Mouse (Mus musculus): ENCODE measurements around the gene Slc12a6. TPM values are rescaled to one million over a fixed set of nuclear protein-coding genes. Genes with fewer than 3 reads are reported as not detected.
A peak's percentile ranks its signal among the peaks of the same experiment; 100 is the strongest.

Gene Slc12a6
- polyA plus RNA-seq (2012; rRNA removed) = 97.6 and 97.8 TPM in 2 replicates

- under 1% methylated on average over 85 of the region's 85 CpGs for WGBS
- peak within 1 kb of the TSS; percentile 97 for H3K4me3 ChIP-seq (ENCODE audit: control insufficient read depth, insufficient read depth, low read length)
- TF ChIP-seq POLR2A (IDR thresholded peaks at IDR 0.05; ENCODE audit: control insufficient read depth, extremely low read depth, insufficient read depth, low read length, poor library complexity) (peak; percentile 54; the same call in 1 of the 2 replicates), CTCF (IDR thresholded peaks at IDR 0.05; ENCODE audit: borderline replicate concordance, control insufficient read depth, extremely low read depth, insufficient read depth, low read length, poor library complexity) (no peak)
- peak within 1 kb of the TSS; percentile 95 for H3K27ac ChIP-seq (ENCODE audit: control insufficient read depth, insufficient read depth, low read length)
- peak; percentile 91 for DNase-seq
- no peaks in the 10 kb centered on the region for H3K36me3 ChIP-seq (ENCODE audit: control insufficient read depth, insufficient read depth, low read length)
- H3K4me1 ChIP-seq (replicated peaks; ENCODE audit: control insufficient read depth, insufficient read depth, low read length) = peaks cover 12% of the 10 kb centered on the region
- H3K27me3 ChIP-seq (ENCODE audit: control insufficient read depth, insufficient read depth, low read length) = no peaks in the 10 kb centered on the region
Measured at GRCm38 (mm10) chr2:112265448-112266241, at the start of gene Slc12a6. TSS of gene Slc12a6 (plus strand) at chr2:112265825.

- TF ChIP-seq CTCF (IDR thresholded peaks at IDR 0.05; ENCODE audit: borderline replicate concordance, control insufficient read depth, extremely low read depth, insufficient read depth, low read length, poor library complexity) = no peak
- no peak for TF ChIP-seq POLR2A (IDR thresholded peaks at IDR 0.05; ENCODE audit: control insufficient read depth, extremely low read depth, insufficient read depth, low read length, poor library complexity)
- no peak for DNase-seq
- H3K36me3 ChIP-seq (ENCODE audit: control insufficient read depth, insufficient read depth, low read length) = no peaks in the 10 kb centered on the region
- no peaks in the 10 kb centered on the region for H3K4me1 ChIP-seq (replicated peaks; ENCODE audit: control insufficient read depth, insufficient read depth, low read length)
- H3K4me3 ChIP-seq (ENCODE audit: control insufficient read depth, insufficient read depth, low read length) = no peak overlapping the region
- no peak overlapping the region for H3K27ac ChIP-seq (ENCODE audit: control insufficient read depth, insufficient read depth, low read length)
- 11% methylated on average over 1 of the region's 1 CpGs for WGBS
- no peaks in the 10 kb centered on the region for H3K27me3 ChIP-seq (ENCODE audit: control insufficient read depth, insufficient read depth, low read length)
Measured at GRCm38 (mm10) chr2:112215977-112216376, 49.6 kb upstream of the Slc12a6 start.

DNA sequence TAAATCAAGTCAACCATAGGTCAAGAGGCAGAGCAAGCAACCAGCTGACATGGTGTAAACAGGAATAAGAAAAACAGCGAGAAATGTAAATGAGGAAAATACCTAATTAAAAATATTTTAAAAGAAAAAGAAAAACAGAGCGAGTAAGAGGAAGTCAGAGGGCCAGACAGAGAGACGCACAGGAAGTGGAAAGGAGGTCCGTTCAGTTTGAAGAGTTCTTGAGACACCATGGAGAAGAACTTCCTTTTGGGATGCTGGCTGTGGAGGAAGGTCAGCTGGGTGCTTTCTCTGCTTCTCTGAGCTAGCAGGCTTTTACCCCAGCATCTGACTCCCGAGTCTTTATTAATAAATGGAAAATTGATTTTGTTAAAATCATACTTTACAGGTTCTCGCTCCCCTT is 48.0 kb upstream of the Slc12a6 start:
- no peak overlapping the region for H3K27ac ChIP-seq (ENCODE audit: control insufficient read depth, insufficient read depth, low read length)
- 47% methylated on average over 6 of the region's 6 CpGs for WGBS
- H3K4me3 ChIP-seq (ENCODE audit: control insufficient read depth, insufficient read depth, low read length) = no peak overlapping the region
- no peak for TF ChIP-seq CTCF (IDR thresholded peaks at IDR 0.05; ENCODE audit: borderline replicate concordance, control insufficient read depth, extremely low read depth, insufficient read depth, low read length, poor library complexity)
- TF ChIP-seq POLR2A (IDR thresholded peaks at IDR 0.05; ENCODE audit: control insufficient read depth, extremely low read depth, insufficient read depth, low read length, poor library complexity) = no peak
- H3K27me3 ChIP-seq (ENCODE audit: control insufficient read depth, insufficient read depth, low read length) = no peaks in the 10 kb centered on the region
- no peaks in the 10 kb centered on the region for H3K4me1 ChIP-seq (replicated peaks; ENCODE audit: control insufficient read depth, insufficient read depth, low read length)
- H3K36me3 ChIP-seq (ENCODE audit: control insufficient read depth, insufficient read depth, low read length) = no peaks in the 10 kb centered on the region
- DNase-seq = no peak

GRCm38 (mm10) chr2:112220880-112221279 is 44.7 kb upstream of the Slc12a6 start:
- no peaks in the 10 kb centered on the region for H3K36me3 ChIP-seq (ENCODE audit: control insufficient read depth, insufficient read depth, low read length)
- no peak overlapping the region for H3K27ac ChIP-seq (ENCODE audit: control insufficient read depth, insufficient read depth, low read length)
- H3K27me3 ChIP-seq (ENCODE audit: control insufficient read depth, insufficient read depth, low read length) = no peaks in the 10 kb centered on the region
- 30% methylated on average over 5 of the region's 5 CpGs for WGBS
- H3K4me3 ChIP-seq (ENCODE audit: control insufficient read depth, insufficient read depth, low read length) = no peak overlapping the region
- DNase-seq = no peak
- H3K4me1 ChIP-seq (replicated peaks; ENCODE audit: control insufficient read depth, insufficient read depth, low read length) = no peaks in the 10 kb centered on the region
- TF ChIP-seq POLR2A (IDR thresholded peaks at IDR 0.05; ENCODE audit: control insufficient read depth, extremely low read depth, insufficient read depth, low read length, poor library complexity) (no peak), CTCF (IDR thresholded peaks at IDR 0.05; ENCODE audit: borderline replicate concordance, control insufficient read depth, extremely low read depth, insufficient read depth, low read length, poor library complexity) (no peak)

- no peak overlapping the region for H3K4me3 ChIP-seq (ENCODE audit: control insufficient read depth, insufficient read depth, low read length)
- TF ChIP-seq POLR2A (IDR thresholded peaks at IDR 0.05; ENCODE audit: control insufficient read depth, extremely low read depth, insufficient read depth, low read length, poor library complexity) (no peak), CTCF (IDR thresholded peaks at IDR 0.05; ENCODE audit: borderline replicate concordance, control insufficient read depth, extremely low read depth, insufficient read depth, low read length, poor library complexity) (no peak)
- WGBS = 19% methylated on average over 5 of the region's 5 CpGs
- no peaks in the 10 kb centered on the region for H3K36me3 ChIP-seq (ENCODE audit: control insufficient read depth, insufficient read depth, low read length)
- H3K27ac ChIP-seq (ENCODE audit: control insufficient read depth, insufficient read depth, low read length) = no peak overlapping the region
- no peaks in the 10 kb centered on the region for H3K27me3 ChIP-seq (ENCODE audit: control insufficient read depth, insufficient read depth, low read length)
- DNase-seq = no peak
- H3K4me1 ChIP-seq (replicated peaks; ENCODE audit: control insufficient read depth, insufficient read depth, low read length) = no peaks in the 10 kb centered on the region
Measured at GRCm38 (mm10) chr2:112222607-112223006, 43.0 kb upstream of the Slc12a6 start.

- no peak for TF ChIP-seq POLR2A (IDR thresholded peaks at IDR 0.05; ENCODE audit: control insufficient read depth, extremely low read depth, insufficient read depth, low read length, poor library complexity)
- no peak for TF ChIP-seq CTCF (IDR thresholded peaks at IDR 0.05; ENCODE audit: borderline replicate concordance, control insufficient read depth, extremely low read depth, insufficient read depth, low read length, poor library complexity)
- 66% methylated on average over 4 of the region's 4 CpGs for WGBS
- no peak for DNase-seq
- Histone ChIP-seq H3K36me3 (ENCODE audit: control insufficient read depth, insufficient read depth, low read length) (no peaks in the 10 kb centered on the region), H3K27me3 (ENCODE audit: control insufficient read depth, insufficient read depth, low read length) (no peaks in the 10 kb centered on the region), H3K4me1 (replicated peaks; ENCODE audit: control insufficient read depth, insufficient read depth, low read length) (no peaks in the 10 kb centered on the region), H3K27ac (ENCODE audit: control insufficient read depth, insufficient read depth, low read length) (no peak overlapping the region), H3K4me3 (ENCODE audit: control insufficient read depth, insufficient read depth, low read length) (no peak overlapping the region)
Measured at GRCm38 (mm10) chr2:112224356-112224755, 41.3 kb upstream of the Slc12a6 start.
